Mouse (Mus musculus) embryonic facial prominence, embryonic 12.5 days (tissue): ENCODE measurements at regions not wholly inside any gene's neighbourhood (a gene's known extent, or its start where the extent isn't known, plus 50 kb on each side); places are given as distances from the start of the nearest gene placed in this dataset.

ENCODE experiments used
- ATAC-seq: fragments of 200-750 bp; cut with Nextera tagmentation; 2 replicates; pipeline ENCODE4 v1.8.0; 2017; ENCODE audit not compliant: insufficient number of reproducible peaks, insufficient read depth, low FRiP score, low TSS enrichment
- H3K27ac ChIP-seq: fragments of 300-500 bp; sonication (generic); 2 replicates; pipeline ENCODE4 v1.5.1; 2016; ENCODE audit warnings: mild to moderate bottlenecking
- H3K27me3 ChIP-seq: fragments of 300-500 bp; sonication (generic); 2 replicates; pipeline ENCODE4 v1.6.1; 2016; ENCODE audit warnings: mild to moderate bottlenecking, moderate library complexity
- H3K36me3 ChIP-seq: fragments of 300-500 bp; sonication (generic); 2 replicates; pipeline ENCODE4 v1.6.1; 2016; ENCODE audit warnings: mild to moderate bottlenecking
- H3K4me1 ChIP-seq: fragments of 300-500 bp; sonication (generic); 2 replicates; pipeline ENCODE4 v1.6.1; 2016
- H3K4me2 ChIP-seq: fragments of 300-500 bp; sonication (generic); replicated peaks from 2 replicates; pipeline ENCODE4 v1.6.1; 2016; ENCODE audit warnings: mild to moderate bottlenecking, moderate library complexity
- H3K4me3 ChIP-seq: fragments of 300-500 bp; sonication (generic); 2 replicates; pipeline ENCODE4 v1.5.1; 2016; ENCODE audit warnings: mild to moderate bottlenecking
- H3K9ac ChIP-seq: fragments of 300-500 bp; sonication (generic); 2 replicates; pipeline ENCODE4 v1.6.1; 2016; ENCODE audit warnings: mild to moderate bottlenecking, moderate library complexity
- H3K9me3 ChIP-seq: fragments of 300-500 bp; sonication (generic); 2 replicates; pipeline ENCODE4 v1.6.1; 2016; ENCODE audit warnings: mild to moderate bottlenecking, moderate library complexity
- WGBS: fragments of 180-500 bp; shearing (Covaris S2); methylation state at CpG from one replicate; pipeline ENCODE4 v1.1.7; 2016; 5-methylcytosine and 5-hydroxymethylcytosine counted together

DNA sequence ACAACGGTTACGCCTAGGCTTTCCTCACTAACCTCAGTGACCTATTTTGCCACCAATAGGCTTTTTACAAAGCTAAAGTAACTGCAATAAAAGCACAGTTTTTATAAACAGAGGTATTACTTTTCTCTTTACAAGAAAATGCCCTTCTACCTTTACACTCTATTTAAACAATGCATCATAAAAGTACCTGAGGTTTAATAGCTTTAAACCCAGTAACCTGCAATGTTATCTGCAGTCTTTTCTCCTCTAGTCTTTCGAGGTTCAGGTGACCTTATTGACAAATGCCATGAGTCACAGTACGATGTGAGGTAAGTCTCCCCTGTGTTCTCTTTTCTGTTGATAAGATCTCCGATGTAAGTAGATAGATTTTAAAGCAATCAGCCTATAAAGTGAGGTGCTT, 320.3 kb upstream of the Atp2b1 start:
- H3K9ac ChIP-seq: no peak overlapping the region
- WGBS: 80% methylated on average over 5 of the region's 5 CpGs
- H3K27ac ChIP-seq: no peak overlapping the region
- H3K4me2 ChIP-seq: no peak overlapping the region
- H3K36me3 ChIP-seq: no peaks in the 10 kb centered on the region
- no peaks in the 10 kb centered on the region for H3K9me3 ChIP-seq
- ATAC-seq: no peak
- H3K27me3 ChIP-seq: no peaks in the 10 kb centered on the region
- no peak overlapping the region for H3K4me3 ChIP-seq
- H3K4me1 ChIP-seq: no peaks in the 10 kb centered on the region

DNA sequence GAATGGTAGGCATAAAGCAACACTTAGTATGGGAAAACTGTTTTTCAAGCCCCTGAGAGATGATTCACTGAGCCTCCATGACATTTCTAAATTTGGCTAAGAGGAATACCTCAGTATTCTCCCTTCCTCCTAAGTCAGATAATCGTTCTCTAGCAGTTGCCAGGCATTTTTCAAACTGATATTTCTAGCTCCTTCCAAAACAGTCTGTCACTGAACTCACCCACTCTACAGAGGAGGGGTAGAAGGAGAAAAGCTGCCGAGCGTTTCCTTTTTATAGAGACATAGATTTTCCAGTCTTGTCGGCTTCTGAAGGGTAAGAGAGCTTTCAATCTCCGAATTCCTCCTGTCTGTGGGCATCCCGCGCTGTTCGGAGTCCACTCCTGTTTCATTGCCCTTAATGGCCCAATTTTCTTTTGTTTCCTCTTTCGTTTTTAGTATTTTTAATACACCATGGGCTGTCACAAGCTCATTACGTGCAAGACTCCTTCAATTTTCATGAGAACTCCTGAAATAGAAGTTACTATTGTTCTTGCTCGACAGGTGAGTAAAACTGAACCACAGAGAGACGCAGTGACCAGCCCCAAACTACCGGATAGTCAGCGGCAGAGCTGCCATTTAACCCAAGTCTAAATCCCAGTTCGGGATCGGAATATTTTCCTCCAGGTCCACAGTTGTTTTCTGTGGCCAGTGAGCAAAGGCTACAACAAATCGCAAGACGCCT, 305.8 kb upstream of the Atp2b1 start:
- Histone ChIP-seq H3K9me3 (no peaks in the 10 kb centered on the region), H3K9ac (no peak overlapping the region), H3K27ac (no peak overlapping the region), H3K4me1 (no peaks in the 10 kb centered on the region; the same call in 1 of the 2 replicates), H3K36me3 (no peaks in the 10 kb centered on the region), H3K4me2 (no peak overlapping the region), H3K4me3 (no peak overlapping the region), H3K27me3 (no peaks in the 10 kb centered on the region)
- WGBS: 85% methylated on average over 18 of the region's 18 CpGs
- no peak for ATAC-seq

- H3K36me3 ChIP-seq: no peaks in the 10 kb centered on the region
- no peak overlapping the region for H3K4me3 ChIP-seq
- no peak overlapping the region for H3K4me2 ChIP-seq
- H3K9ac ChIP-seq: no peak overlapping the region
- H3K27ac ChIP-seq: no peak overlapping the region
- H3K27me3 ChIP-seq: no peaks in the 10 kb centered on the region
- no peaks in the 10 kb centered on the region; the same call in 1 of the 2 replicates for H3K4me1 ChIP-seq
- WGBS: 60% methylated on average over 6 of the region's 6 CpGs
- no peaks in the 10 kb centered on the region for H3K9me3 ChIP-seq
- ATAC-seq: no peak
Observed at GRCm38 (mm10) chr10:98610708-98611107, 303.5 kb upstream of the Atp2b1 start.

DNA sequence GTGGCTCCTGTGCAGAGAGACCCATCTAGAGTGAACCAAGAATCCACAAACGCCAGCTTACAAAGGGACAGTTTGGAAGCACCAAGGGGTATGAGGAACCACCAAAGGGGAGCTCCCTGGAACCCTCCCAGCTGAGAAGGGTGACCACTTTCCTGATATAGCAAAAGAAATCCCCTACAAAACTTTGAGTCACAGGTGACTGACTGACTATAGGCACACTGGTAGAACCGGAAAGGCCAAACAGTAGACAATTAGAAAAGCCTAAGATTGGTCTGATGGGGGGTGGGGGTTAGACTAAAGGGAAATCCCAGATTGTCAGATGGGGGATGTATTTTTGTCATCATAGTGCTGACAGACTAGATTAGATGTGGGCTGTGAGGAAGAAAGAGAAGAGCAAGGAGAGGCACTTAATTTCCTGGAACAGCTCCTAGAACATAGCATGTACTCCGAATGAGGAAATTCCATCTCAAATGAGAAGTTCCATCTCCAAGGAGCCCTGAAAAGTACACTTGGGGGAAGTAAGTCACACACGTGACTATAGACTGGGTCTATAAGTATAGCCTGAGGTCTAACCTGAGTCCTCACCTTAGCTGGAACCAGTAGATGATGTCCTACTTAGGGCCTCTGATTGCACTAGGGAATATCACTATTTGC, 302.4 kb upstream of the Atp2b1 start:
- Histone ChIP-seq H3K4me3 (no peak overlapping the region), H3K4me1 (no peaks in the 10 kb centered on the region; the same call in 1 of the 2 replicates), H3K4me2 (no peak overlapping the region), H3K27me3 (no peaks in the 10 kb centered on the region), H3K9ac (no peak overlapping the region), H3K9me3 (no peaks in the 10 kb centered on the region), H3K27ac (no peak overlapping the region), H3K36me3 (no peaks in the 10 kb centered on the region)
- WGBS: 79% methylated on average over 4 of the region's 4 CpGs
- no peak for ATAC-seq

DNA sequence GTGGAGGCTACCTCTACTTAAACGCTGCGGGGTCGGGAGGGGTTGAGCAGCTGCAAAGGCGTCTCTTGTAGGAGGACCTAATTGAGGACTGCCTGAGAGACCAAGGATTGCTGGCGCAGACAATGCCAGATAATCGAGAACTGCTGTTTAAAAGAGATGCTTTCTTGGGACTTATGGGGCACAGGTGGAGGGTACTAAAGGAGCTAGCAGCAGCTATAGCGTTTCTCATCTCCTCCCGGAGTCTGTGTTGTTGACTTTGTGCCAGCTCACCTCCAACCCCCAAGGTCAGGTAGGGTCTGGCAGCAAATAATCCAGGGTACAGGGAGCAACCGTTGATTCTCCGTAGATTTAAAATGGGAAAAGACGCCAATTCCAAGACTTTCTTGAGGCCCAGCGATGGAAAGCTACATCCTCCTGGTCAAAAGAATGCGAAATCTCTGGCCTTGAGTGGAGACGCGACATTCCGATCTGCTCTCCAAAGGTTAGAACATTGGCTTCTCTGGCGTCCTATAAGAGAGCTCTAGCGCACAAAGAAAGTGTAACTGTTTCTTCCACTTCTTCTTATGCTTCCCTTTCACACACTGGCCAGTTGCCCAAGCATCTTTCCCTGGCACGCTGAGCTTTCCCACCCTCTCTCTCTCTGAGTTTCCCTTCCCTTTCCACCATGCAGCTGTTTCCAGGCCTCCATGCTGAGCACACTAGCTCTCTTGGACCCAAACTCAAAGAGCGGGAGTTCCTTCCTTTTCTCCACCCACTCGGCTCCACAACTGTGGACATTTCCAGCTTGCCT, 295.3 kb upstream of the Atp2b1 start:
- WGBS: 92% methylated on average over 21 of the region's 21 CpGs
- Histone ChIP-seq H3K4me2 (no peak overlapping the region), H3K9me3 (no peaks in the 10 kb centered on the region), H3K9ac (no peak overlapping the region), H3K36me3 (no peaks in the 10 kb centered on the region), H3K4me1 (no peaks in the 10 kb centered on the region), H3K27me3 (no peaks in the 10 kb centered on the region), H3K27ac (no peak overlapping the region), H3K4me3 (no peak overlapping the region)
- ATAC-seq: no peak

- ATAC-seq: no peak
- Histone ChIP-seq H3K4me3 (no peak overlapping the region), H3K27me3 (no peaks in the 10 kb centered on the region), H3K27ac (no peak overlapping the region), H3K9ac (no peak overlapping the region), H3K4me2 (no peak overlapping the region), H3K4me1 (no peaks in the 10 kb centered on the region), H3K9me3 (no peaks in the 10 kb centered on the region), H3K36me3 (no peaks in the 10 kb centered on the region)
- 68% methylated on average over 1 of the region's 1 CpGs for WGBS
Observed at GRCm38 (mm10) chr10:98624103-98624502, 290.1 kb upstream of the Atp2b1 start.

- Histone ChIP-seq H3K27ac (no peak overlapping the region), H3K4me2 (no peak overlapping the region), H3K36me3 (no peaks in the 10 kb centered on the region), H3K9ac (no peak overlapping the region), H3K9me3 (no peaks in the 10 kb centered on the region), H3K4me1 (no peaks in the 10 kb centered on the region), H3K4me3 (no peak overlapping the region), H3K27me3 (no peaks in the 10 kb centered on the region)
- 65% methylated on average over 12 of the region's 12 CpGs for WGBS
- ATAC-seq: no peak
Observed at GRCm38 (mm10) chr10:98624681-98625321, 289.4 kb upstream of the Atp2b1 start.

DNA sequence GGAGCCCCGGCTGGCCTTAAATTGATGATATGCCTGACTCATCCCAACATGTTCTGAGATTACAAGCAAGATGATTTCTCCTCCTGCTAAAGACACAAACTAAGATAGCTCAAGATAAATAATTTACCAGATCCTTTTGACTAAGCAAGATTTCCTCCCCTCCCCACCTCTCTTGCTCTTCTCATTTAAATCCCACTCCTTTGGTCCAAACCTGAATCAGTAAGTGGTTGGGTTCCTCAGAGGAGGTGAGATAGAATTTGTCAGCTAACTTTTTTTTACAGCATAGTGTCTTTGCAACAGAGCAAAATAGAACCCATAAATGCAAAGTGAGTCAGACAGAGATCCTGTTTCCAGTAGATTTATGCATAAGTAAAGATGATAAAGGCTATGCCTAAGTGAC, 286.0 kb upstream of the Atp2b1 start:
- Histone ChIP-seq H3K27ac (no peak overlapping the region), H3K27me3 (no peaks in the 10 kb centered on the region), H3K4me2 (no peak overlapping the region), H3K36me3 (no peaks in the 10 kb centered on the region), H3K4me1 (no peaks in the 10 kb centered on the region), H3K9me3 (no peaks in the 10 kb centered on the region), H3K4me3 (no peak overlapping the region), H3K9ac (no peak overlapping the region)
- WGBS: 98% methylated on average over 1 of the region's 1 CpGs
- ATAC-seq: no peak

DNA sequence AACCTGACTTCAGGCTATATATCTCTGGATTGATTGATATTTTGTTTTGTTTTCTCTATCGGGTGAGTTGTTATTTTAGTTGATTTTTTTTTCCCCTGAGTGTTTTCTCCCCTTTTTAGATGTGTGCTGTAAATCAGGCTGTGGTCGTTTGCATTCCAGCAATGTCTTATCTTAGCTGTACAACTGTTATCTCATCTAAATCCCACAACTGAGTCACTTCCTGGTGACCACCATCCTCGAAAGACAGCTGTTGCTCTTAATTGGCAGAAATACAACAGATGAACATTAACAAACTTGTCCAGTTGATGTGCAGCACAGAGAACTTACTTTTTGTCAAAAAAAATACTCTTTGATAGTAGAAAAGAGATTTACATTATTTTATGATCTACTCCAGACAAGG, 285.0 kb upstream of the Atp2b1 start:
- H3K9me3 ChIP-seq: no peaks in the 10 kb centered on the region
- no peaks in the 10 kb centered on the region for H3K4me1 ChIP-seq
- H3K9ac ChIP-seq: no peak overlapping the region
- ATAC-seq: no peak
- 51% methylated on average over 3 of the region's 3 CpGs for WGBS
- H3K27me3 ChIP-seq: no peaks in the 10 kb centered on the region
- H3K27ac ChIP-seq: no peak overlapping the region
- no peak overlapping the region for H3K4me3 ChIP-seq
- no peaks in the 10 kb centered on the region for H3K36me3 ChIP-seq
- H3K4me2 ChIP-seq: no peak overlapping the region

DNA sequence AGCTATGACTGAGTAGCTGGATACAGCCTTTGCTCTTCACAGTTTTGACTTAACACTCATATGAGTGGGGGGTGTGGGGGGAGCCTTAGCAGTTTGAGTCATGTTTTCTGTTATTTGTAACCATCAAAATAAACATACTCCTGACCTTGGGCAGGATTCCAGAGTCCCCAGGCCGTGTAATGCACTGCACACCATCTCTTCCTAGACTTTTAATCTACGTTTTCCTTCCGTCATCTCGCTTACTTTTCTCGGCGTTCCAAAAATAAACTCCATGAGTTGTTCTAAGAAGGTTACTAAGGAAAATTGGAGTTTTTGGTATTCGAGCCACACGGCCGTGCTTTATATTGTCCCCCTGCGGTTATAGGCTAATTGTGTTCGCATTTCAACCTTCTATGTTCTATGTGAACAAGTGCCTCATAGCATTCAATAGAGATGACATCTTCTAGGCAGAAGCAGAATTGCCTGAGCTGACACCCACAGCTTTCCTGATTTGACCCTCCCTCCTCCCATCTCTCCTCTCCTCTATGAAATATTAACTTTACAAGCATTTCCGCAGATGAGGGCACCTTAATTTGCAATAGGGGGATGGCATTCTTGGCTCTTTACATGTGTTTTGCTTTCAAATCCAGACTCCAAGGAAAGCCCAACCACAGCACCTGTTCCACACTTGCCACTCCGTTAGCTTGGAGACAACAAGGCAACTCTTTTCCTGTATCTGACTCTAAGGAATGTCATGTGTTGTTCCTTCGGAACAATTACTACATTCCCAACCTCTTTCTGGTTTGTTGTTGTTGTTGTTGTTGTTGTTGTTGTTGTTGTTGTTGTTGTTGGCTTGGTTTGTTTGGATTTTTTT, 276.2 kb upstream of the Atp2b1 start:
- Histone ChIP-seq H3K4me2 (no peak overlapping the region), H3K36me3 (no peaks in the 10 kb centered on the region), H3K27ac (no peak overlapping the region), H3K27me3 (no peaks in the 10 kb centered on the region), H3K4me3 (no peak overlapping the region), H3K9me3 (no peaks in the 10 kb centered on the region), H3K9ac (no peak overlapping the region), H3K4me1 (no peaks in the 10 kb centered on the region)
- 80% methylated on average over 14 of the region's 14 CpGs for WGBS
- ATAC-seq: no peak

DNA sequence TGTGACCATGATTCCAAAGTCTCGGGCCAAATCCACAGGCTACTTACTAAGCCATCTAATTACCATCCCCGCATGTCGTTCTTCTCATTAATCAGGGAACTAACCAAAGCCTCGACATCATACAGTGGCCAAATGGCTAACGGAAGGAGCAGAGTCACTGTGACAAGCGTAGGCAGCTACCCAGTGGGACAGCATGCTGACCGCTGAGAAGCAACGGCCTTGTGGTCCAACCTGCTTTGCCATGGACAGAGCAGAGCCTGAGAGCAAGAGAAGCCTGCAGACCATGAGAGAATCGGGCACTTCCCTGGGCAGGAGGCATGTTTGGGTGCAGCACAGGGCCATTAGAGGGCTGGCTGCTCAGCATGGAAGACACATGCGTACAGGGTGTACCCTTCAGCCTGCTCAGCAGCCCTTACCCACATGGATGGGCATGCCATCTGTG, 268.5 kb upstream of the Atp2b1 start:
- ATAC-seq: no peak
- 88% methylated on average over 10 of the region's 10 CpGs for WGBS
- Histone ChIP-seq H3K27me3 (no peaks in the 10 kb centered on the region), H3K9me3 (no peaks in the 10 kb centered on the region), H3K4me2 (no peak overlapping the region), H3K27ac (no peak overlapping the region), H3K4me1 (no peaks in the 10 kb centered on the region), H3K4me3 (no peak overlapping the region), H3K36me3 (no peaks in the 10 kb centered on the region), H3K9ac (no peak overlapping the region)
